Mouse (Mus musculus): ENCODE measurements at regions not wholly inside any gene's neighbourhood (a gene's known extent, or its start where the extent isn't known, plus 50 kb on each side); places are given as distances from the start of the nearest gene placed in this dataset.
A peak's percentile ranks its signal among the peaks of the same experiment; 100 is the strongest.

DNA sequence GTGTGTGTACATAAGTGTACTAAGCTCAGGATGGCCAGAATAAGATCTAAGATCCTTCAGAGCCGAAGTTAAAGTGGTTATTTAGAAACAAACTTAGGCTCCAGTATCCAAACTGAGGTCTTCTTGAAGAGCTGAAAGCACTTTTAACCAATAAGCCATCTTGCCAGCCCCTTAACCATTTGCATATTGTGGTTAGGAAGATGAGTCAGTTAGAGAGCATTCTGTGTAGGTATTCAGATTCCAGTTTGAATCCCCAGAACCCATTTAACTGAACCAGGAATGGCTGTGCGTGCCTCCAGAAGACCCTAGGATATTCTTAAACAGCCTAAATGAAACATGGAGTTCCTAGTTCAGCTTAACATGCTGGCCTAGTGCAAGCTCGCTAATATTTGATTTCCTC is 471.6 kb downstream of the Ptprc start:
- DNase-seq = no peak

- DNase-seq = no peak
Observed at GRCm38 (mm10) chr1:137698876-137699275, 476.6 kb downstream of the Ptprc start.

GRCm38 (mm10) chr1:137697289-137697688 is 478.2 kb downstream of the Ptprc start:
- no peak for DNase-seq

DNA sequence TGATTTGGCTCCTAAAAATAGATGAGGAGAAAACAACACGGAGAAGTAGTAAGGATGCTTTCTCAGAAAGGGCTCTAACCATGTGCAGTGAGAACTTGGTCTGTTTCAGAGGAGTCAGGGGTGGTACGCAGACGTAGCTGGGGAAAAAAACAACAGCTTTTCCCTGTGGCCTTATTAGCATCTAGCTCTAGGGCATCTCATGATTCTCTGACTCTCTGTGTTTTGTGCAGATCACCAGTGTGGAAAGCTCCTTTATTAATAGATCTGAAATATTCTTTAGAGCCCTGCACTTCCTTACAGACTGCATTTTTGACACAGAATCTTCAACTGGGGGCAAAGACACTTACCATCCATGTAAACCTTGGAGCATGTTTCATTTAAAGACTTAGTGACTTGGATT is 478.7 kb downstream of the Ptprc start:
- DNase-seq = no peak

- no peak for DNase-seq
Observed at GRCm38 (mm10) chr1:137695751-137696150, 479.8 kb downstream of the Ptprc start.

DNA sequence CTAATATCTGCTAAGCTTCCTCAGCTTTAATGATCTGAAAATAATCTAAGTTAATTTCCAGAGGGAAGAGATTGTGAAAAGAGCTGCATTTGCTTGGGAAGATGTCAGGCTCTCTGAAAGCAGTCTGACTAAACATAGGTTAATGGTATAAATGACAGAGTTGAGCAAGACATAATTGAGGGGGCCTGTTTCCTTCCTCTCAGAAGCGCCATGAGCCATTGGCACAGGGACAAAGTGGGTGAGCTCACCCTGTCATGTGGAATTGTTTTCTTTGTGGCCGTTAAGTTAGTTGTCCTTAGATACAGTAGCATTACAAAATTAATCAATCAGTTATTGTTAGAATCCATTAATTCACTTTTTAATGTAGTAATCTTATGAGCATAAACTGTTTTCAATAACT is 483.0 kb downstream of the Ptprc start:
- no peak for DNase-seq

DNA sequence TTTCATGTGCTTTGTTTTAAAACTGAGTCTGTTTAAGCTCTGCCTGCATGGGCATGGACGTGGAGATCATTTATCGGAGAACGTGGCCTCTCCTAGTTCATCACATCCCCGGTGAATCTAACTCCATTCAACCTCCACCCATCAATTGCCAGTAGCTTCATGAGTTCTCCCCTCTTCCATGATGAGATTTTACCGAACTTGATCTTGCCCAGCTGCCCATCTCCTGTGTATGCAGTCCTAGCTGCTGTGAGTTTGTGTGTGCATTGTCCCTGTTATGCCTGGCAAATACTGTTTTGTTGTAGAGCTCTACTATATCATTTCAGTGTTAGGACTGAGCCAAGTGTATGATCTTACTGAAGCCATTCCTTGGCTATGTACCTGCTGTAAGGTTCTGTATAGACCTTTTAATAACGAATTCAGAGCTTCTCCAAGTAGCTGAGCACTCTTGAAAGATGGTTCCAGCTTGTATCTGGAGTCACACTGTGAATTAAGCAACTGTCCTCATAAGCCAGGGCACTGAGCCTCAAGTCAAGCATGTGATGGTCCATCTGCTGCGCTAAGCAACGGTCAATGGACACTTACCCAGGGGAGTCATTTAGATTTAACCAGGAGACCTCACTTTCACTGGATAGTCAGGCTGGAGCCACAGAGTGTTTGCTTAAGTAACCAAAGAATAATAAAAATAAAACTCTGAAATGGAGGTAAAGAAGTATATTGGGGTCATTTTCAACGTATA is 484.5 kb downstream of the Ptprc start:
- no peak for DNase-seq

GRCm38 (mm10) chr1:137670650-137671049 is 504.9 kb downstream of the Ptprc start:
- DNase-seq = no peak

DNA sequence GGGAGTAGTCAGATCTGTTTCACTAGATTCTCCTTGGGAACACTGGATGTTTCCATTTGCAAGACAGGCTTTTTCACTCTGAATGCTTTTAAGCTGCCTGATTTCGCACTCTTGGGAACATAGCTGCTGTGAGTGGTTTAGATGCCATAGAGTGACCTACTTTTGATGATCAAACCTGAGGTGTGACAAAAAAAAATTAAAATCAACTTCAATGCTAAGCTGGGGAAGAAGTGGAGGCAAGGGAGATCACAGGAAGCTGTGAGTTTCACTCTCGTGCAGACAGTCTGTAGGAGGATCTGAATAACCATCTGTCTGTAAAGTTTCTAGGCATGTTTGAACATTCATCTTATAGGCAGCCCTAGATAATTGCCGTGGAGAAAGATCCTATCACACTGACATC is 505.7 kb downstream of the Ptprc start:
- DNase-seq = no peak

GRCm38 (mm10) chr1:137658141-137658540 is 517.4 kb downstream of the Ptprc start:
- no peak for DNase-seq

DNA sequence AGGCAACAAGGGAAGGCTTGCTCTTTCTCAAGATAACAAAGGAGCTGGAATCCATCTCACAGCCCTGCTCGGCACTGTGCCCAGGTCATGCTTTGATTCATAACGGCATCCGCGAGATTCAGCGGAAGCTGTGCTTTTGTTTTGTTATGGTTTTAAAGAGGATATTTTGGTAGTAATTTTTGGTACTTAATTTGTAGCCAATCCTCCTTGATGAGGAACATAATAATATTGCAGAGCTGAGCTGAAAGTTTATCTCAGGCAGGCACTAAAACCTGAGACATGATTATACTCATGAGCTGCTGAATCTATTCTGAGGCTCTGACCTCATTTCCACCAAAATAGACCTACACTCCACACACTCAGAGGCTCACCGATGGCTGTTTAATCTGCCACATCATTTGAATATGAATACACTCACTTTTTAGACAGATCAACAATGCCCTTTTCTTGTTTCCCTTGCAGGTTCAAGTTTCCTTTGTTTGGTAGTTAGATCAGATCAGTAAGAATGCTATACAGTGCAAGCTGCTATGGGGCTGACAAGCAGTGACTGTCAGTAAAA is 518.5 kb downstream of the Ptprc start:
- DNase-seq = peak; percentile 2

GRCm38 (mm10) chr1:137654171-137654570 is 521.3 kb downstream of the Ptprc start:
- DNase-seq = no peak

DNA sequence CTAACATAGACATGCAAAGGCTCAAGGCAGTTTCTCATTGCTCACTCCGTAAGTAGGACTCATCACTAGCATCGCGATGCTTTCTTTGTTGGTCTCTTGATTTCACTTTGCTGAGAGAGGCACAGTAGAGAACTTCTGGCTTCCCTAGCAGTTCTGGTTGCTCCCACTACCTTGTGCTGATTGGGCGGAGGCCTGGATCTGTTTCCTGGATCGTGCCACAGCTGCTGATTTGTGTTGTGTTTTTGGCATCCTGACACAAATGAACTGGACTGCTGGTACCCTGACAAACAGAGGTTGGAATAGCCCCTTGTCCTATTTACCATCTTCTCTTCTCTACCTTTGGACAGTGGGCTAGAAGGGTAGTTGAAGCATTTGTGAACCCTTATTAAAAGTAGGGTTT is 522.0 kb downstream of the Ptprc start:
- no peak for DNase-seq

GRCm38 (mm10) chr1:137650629-137651028 is 524.9 kb downstream of the Ptprc start:
- DNase-seq = no peak

DNA sequence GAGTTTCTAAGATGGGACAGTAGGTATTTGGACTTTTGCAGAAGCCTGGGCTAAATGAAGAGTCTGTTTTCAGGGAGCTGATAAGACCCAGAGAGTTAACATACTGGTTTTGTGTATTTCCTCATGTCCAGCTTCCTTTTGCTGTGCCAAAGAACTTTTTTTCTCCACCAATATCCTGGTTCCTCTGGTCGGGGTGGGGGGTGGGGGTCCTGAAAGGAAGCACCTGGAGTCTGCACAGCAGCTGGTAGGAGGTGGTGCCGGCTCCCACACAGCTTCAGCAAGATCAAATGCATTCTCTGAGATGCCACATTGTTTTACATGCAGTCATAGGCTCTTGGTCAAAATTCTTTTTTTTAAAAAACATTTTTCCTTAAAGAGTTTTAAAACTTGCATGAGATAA is 525.4 kb downstream of the Ptprc start:
- no peak for DNase-seq

- no peak for DNase-seq
Observed at GRCm38 (mm10) chr1:137648832-137649231, 526.7 kb downstream of the Ptprc start.

DNA sequence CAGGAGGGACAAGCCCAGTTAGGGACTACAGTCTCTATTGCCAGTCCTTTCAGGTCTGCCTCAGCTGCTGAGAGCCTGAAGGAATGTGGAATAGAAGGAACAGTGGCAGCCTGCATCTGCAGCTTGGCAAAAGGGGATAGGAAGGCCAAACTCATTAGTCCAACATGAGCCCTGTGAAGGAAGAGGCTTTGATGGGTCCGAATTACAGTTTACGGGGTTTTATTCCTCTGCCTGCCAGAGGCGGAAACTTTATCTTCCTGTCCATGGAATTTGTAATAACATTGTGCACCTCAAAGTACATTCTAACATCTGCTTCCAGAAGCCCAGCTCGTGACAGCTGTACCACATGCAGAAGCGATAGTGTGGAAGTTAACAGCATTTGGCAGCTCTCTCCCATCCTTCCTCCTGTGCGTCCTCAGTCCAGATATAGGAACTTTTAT is 530.9 kb downstream of the Ptprc start:
- no peak for DNase-seq

DNA sequence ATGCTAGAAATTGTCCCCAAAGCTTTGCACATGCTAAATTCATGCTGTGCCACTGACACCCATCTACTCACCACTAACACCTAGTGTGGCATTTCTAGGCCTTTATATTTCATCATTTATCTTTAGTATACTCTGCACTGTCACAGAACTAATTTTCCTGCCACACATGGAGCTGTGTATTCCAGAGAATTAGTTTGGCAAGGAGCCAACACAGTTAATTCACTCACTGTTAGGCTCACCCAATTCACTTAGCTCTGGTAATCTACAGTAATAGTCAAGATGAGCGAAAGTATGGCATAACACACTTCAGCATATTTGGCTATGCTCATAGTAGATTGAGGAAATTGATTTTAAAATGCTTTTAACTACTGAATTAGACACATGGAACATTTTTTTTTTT is 532.0 kb downstream of the Ptprc start:
- DNase-seq = no peak

DNA sequence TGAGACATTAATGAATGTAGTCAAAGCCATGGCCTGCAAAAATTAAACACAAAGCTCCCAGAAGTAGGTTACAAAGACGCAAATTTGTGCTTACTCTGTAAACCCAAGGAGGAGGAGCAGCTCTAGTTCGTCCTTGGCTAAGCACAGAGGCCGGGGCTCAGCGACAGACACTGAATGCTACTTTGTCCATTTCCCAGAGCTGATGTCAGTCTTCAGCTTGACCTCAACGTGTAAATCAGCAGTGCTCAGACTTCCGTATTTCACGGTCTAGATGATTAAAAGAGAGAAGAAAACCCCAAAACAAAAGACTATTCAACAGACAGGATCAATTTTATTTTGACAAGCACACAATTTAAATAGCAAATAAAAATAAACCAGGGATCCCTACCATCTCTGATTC is 534.7 kb downstream of the Ptprc start:
- DNase-seq = no peak

- DNase-seq = no peak
Observed at GRCm38 (mm10) chr1:137636947-137637346, 538.6 kb downstream of the Ptprc start.

GRCm38 (mm10) chr1:137636321-137636944 is 539.1 kb downstream of the Ptprc start:
- DNase-seq = no peak

DNA sequence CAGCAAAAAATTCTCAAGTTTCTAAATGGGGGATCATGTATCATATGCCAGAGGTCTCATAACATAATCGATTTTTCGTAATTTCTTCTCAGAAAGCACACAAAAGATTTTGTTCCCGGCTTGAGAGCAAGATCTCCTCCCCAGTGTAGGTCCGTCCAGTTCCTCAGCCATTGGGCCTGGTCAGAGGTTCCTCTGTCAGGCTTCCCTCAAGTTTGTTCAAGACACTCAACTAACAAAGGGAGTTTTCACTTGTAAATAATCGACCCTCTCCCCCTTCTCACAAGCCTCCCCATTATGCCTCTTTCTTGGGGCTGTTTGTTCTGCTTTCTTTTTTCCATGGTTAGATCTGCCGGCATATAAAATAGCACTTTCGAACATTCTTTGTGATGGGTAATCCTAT is 539.7 kb downstream of the Ptprc start:
- DNase-seq = no peak

DNA sequence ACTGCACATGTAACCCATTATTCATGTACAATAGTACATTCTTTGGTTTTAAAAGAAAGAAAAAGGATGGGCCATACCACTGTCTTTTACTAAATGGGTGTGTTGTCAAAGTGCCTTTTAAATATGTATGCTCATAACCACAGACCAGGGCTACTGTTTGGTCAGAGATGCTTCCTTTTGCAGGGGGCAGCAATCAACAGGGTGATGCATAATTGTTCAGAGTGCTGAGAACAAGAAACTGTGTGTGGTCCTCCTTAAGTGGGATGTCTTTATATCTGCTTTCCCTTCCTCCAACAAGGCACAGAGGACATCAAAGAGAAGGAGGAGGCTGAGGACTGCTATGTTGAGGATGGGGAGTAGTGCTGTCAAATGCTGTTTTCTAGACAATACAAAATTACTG is 544.0 kb downstream of the Ptprc start:
- no peak for DNase-seq

DNA sequence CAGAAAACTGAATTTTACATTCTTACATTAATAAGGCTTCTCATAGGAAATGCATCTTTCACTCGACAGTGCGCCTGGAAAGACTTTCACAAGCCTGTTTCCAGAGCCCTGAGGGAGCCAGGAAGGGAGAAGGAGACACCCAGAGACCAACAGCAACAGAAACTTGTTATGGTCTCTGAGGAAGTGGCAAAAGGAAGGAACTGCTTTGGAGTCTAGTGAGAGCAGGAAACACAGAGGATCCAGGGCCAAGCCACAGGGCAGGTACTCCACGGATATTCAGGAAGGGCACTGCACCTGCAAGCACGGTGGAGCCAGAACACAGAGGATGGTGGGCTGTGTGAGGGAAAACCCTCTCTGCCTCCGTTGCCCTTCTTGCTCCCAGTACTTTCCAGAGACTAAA is 554.8 kb downstream of the Ptprc start:
- DNase-seq = no peak

GRCm38 (mm10) chr1:137618231-137618630 is 557.3 kb downstream of the Ptprc start:
- DNase-seq = no peak
